Mouse (Mus musculus) WW6 (cell line): Measurements from ENCODE around the gene Dmwd.
"Not testable (repeated sequence)": the region's sequence is repeated elsewhere in the genome, so short reads cannot be mapped to it uniquely, and the experiment has no call there.

Experiments
- DNase-seq: peaks from one replicate; pipeline ENCODE4 v3.0.0-alpha.2; 2013; ENCODE audit warnings: low read depth, low spot score

Gene Dmwd

GRCm38 (mm10) chr7:19071024-19071423 is 5.0 kb upstream of the Dmwd start:
- DNase-seq, result not testable (repeated sequence)

- no peak for DNase-seq
These were observed 2.5 kb upstream of the Dmwd start for GRCm38 (mm10) chr7:19073504-19073903.

GRCm38 (mm10) chr7:19074494-19074893 is 1.5 kb upstream of the Dmwd start:
- DNase-seq, result no peak

- DNase-seq, result no peak
These were observed 796 bp upstream of the Dmwd start for GRCm38 (mm10) chr7:19075231-19075630.

GRCm38 (mm10) chr7:19076586-19076991 is 562 bp downstream of the Dmwd start:
- DNase-seq, result no peak

GRCm38 (mm10) chr7:19077761-19078160 is 1.7 kb downstream of the Dmwd start:
- no peak for DNase-seq

- DNase-seq, result no peak
These were observed 2.7 kb downstream of the Dmwd start for GRCm38 (mm10) chr7:19078732-19079131.

GRCm38 (mm10) chr7:19080451-19080950 is 4.5 kb downstream of the Dmwd start:
- DNase-seq, result no peak

- no peak for DNase-seq
These were observed 6.1 kb downstream of the Dmwd start for GRCm38 (mm10) chr7:19082171-19082570.

- DNase-seq, result no peak
These were observed 7.1 kb downstream of the Dmwd start for GRCm38 (mm10) chr7:19083096-19083495.

GRCm38 (mm10) chr7:19083701-19084100 is 7.7 kb downstream of the Dmwd start, which contains the start of gene Dmpk:
TSS of gene Dmpk (plus strand) at chr7:19083849.
- no peak for DNase-seq

GRCm38 (mm10) chr7:19084277-19084771 is 8.3 kb downstream of the Dmwd start:
- no peak for DNase-seq

- no peak for DNase-seq
These were observed 9.0 kb downstream of the Dmwd start for GRCm38 (mm10) chr7:19084921-19085473.

GRCm38 (mm10) chr7:19085495-19085894 is 9.5 kb downstream of the Dmwd start:
- no peak for DNase-seq

GRCm38 (mm10) chr7:19086042-19086441 is 10.0 kb downstream of the Dmwd start:
- DNase-seq, result no peak

- no peak for DNase-seq
These were observed 10.7 kb downstream of the Dmwd start for GRCm38 (mm10) chr7:19086760-19087159.

GRCm38 (mm10) chr7:19088813-19089212 is 12.8 kb downstream of the Dmwd start:
- no peak for DNase-seq

- no peak for DNase-seq
These were observed 15.9 kb downstream of the Dmwd start for GRCm38 (mm10) chr7:19091913-19092312.

- no peak for DNase-seq
These were observed 16.6 kb downstream of the Dmwd start for GRCm38 (mm10) chr7:19092381-19093173.

- no peak for DNase-seq
These were observed 17.1 kb downstream of the Dmwd start for GRCm38 (mm10) chr7:19093174-19093521.

GRCm38 (mm10) chr7:19093537-19094385 is 17.7 kb downstream of the Dmwd start:
- DNase-seq, result peak; percentile 92

GRCm38 (mm10) chr7:19094471-19094825 is 18.4 kb downstream of the Dmwd start, which contains the start of gene Six5:
TSS of gene Six5 (plus strand) at chr7:19094594.
- no peak for DNase-seq
